Mouse (Mus musculus): Measurements from ENCODE around the gene Wrap53.
A peak's percentile ranks its signal among the peaks of the same experiment; 100 is the strongest.
"Not testable (repeated sequence)": the region's sequence is repeated elsewhere in the genome, so short reads cannot be mapped to it uniquely, and the experiment has no call there.

Gene Wrap53

GRCm38 (mm10) chr11:69580091-69580514 is at the start of gene Wrap53, which contains the start of gene Trp53:
Gene Wrap53, minus strand, starts transcription at chr11:69580255.
Gene Trp53, plus strand, starts transcription at chr11:69580359.
- peak; percentile 87 for DNase-seq (ENCODE audit: low read depth, low spot score)

GRCm38 (mm10) chr11:69629802-69630201 is 49.7 kb upstream of the Wrap53 start:
- DNase-seq (ENCODE audit: low read depth, low spot score) = peak; percentile 56

GRCm38 (mm10) chr11:69628286-69628685 is 48.2 kb upstream of the Wrap53 start:
- peak; percentile 78 for DNase-seq (ENCODE audit: low read depth, low spot score)

- not testable (repeated sequence) for DNase-seq (ENCODE audit: low read depth, low spot score)
Observed at GRCm38 (mm10) chr11:69624339-69624738, 44.3 kb upstream of the Wrap53 start.

- no peak for DNase-seq (ENCODE audit: low read depth, low spot score)
Observed at GRCm38 (mm10) chr11:69623006-69623405, 43.0 kb upstream of the Wrap53 start.

GRCm38 (mm10) chr11:69622406-69622805 is 42.4 kb upstream of the Wrap53 start:
- DNase-seq (ENCODE audit: low read depth, low spot score) = no peak

GRCm38 (mm10) chr11:69621571-69622268 is 41.7 kb upstream of the Wrap53 start, which contains the start of gene Sat2:
Gene Sat2, plus strand, starts transcription at chr11:69622024.
- DNase-seq (ENCODE audit: low read depth, low spot score) = peak; percentile 58

- DNase-seq (ENCODE audit: low read depth, low spot score) = no peak
Observed at GRCm38 (mm10) chr11:69620394-69621081, 40.5 kb upstream of the Wrap53 start.

- no peak for DNase-seq (ENCODE audit: low read depth, low spot score)
Observed at GRCm38 (mm10) chr11:69617805-69618204, 37.8 kb upstream of the Wrap53 start, which contains the start of gene Shbg. Gene Shbg, minus strand, starts transcription at chr11:69617905.

GRCm38 (mm10) chr11:69616781-69617180 is 36.7 kb upstream of the Wrap53 start:
- no peak for DNase-seq (ENCODE audit: low read depth, low spot score)

- not testable (repeated sequence) for DNase-seq (ENCODE audit: low read depth, low spot score)
Observed at GRCm38 (mm10) chr11:69614257-69614588, 34.2 kb upstream of the Wrap53 start.

GRCm38 (mm10) chr11:69613553-69614256 is 33.6 kb upstream of the Wrap53 start:
- peak; percentile 23 for DNase-seq (ENCODE audit: low read depth, low spot score)

- DNase-seq (ENCODE audit: low read depth, low spot score) = no peak
Observed at GRCm38 (mm10) chr11:69610899-69611298, 30.8 kb upstream of the Wrap53 start.

GRCm38 (mm10) chr11:69609416-69609815 is 29.4 kb upstream of the Wrap53 start:
- no peak for DNase-seq (ENCODE audit: low read depth, low spot score)

- no peak for DNase-seq (ENCODE audit: low read depth, low spot score)
Observed at GRCm38 (mm10) chr11:69608525-69608924, 28.5 kb upstream of the Wrap53 start.

GRCm38 (mm10) chr11:69606832-69607231 is 26.8 kb upstream of the Wrap53 start:
- no peak for DNase-seq (ENCODE audit: low read depth, low spot score)

GRCm38 (mm10) chr11:69606491-69606795 is 26.4 kb upstream of the Wrap53 start:
- DNase-seq (ENCODE audit: low read depth, low spot score) = no peak

- DNase-seq (ENCODE audit: low read depth, low spot score) = peak; percentile 80
Observed at GRCm38 (mm10) chr11:69605726-69606490, 25.9 kb upstream of the Wrap53 start, which contains the start of gene Atp1b2. Gene Atp1b2, minus strand, starts transcription at chr11:69605942.

- no peak for DNase-seq (ENCODE audit: low read depth, low spot score)
Observed at GRCm38 (mm10) chr11:69604795-69605664, 25.0 kb upstream of the Wrap53 start.

GRCm38 (mm10) chr11:69604347-69604746 is 24.3 kb upstream of the Wrap53 start:
- DNase-seq (ENCODE audit: low read depth, low spot score) = no peak

- DNase-seq (ENCODE audit: low read depth, low spot score) = no peak
Observed at GRCm38 (mm10) chr11:69603516-69603915, 23.5 kb upstream of the Wrap53 start.

All from A20 (cell line).